Mouse (Mus musculus) right cerebral cortex, postnatal 4 days (tissue): ENCODE data around the gene Dph1.

Experiments
- DNase-seq: peaks from one replicate; pipeline ENCODE4 v3.0.0-alpha.2; 2022

Gene Dph1

GRCm38 (mm10) chr11:75190905-75191441, at the start of gene Dph1:
Gene Dph1 (minus strand): TSS chr11:75191241.
- DNase-seq = no peak

- DNase-seq = no peak
These were observed 49.3 kb upstream of the Dph1 start for GRCm38 (mm10) chr11:75240158-75240934.

GRCm38 (mm10) chr11:75234745-75235144, 43.7 kb upstream of the Dph1 start:
- DNase-seq = peak; percentile 37

DNA sequence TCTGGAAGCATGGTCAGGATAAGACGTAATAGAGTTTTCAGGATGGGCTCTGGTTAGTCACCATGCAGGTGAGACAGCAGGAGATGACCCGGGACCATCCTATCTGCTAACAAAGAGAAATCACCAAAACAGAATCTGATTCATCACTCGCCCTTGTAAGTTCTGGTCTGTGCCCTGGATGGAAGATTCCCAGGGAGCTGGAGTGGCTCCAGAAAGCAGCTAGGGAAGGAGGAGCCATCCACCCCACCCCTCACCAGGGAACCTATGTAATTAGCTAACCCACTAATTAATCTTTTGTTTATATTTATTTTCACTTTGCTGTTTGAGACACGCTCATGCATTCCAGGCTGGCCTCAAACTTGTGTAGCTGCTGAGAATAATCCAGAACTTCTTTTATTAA, 41.4 kb upstream of the Dph1 start:
- DNase-seq = no peak

- DNase-seq = peak; percentile 52
These were observed 40.7 kb upstream of the Dph1 start for GRCm38 (mm10) chr11:75231756-75232155.

GRCm38 (mm10) chr11:75230272-75230760, 39.3 kb upstream of the Dph1 start:
- no peak for DNase-seq

DNA sequence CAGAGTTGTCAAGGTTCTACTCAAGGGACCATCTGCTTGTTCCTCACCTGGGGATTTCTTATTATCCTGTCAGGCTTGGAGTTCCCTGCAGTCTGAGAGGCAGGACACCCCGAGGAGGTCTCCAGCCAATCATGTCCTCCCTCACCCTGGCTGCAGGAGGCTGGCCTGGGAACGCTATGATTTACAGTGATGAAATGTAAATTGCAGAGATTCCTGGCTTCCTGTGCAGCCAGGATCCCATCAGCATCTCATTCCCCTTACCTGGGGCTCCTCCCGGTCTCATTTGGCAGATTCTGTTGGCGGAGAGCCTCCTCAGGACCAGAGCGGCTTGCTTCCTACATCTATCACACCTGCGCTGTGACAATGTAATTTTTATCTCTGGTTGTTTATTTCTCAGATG, 38.2 kb upstream of the Dph1 start:
- no peak for DNase-seq

DNA sequence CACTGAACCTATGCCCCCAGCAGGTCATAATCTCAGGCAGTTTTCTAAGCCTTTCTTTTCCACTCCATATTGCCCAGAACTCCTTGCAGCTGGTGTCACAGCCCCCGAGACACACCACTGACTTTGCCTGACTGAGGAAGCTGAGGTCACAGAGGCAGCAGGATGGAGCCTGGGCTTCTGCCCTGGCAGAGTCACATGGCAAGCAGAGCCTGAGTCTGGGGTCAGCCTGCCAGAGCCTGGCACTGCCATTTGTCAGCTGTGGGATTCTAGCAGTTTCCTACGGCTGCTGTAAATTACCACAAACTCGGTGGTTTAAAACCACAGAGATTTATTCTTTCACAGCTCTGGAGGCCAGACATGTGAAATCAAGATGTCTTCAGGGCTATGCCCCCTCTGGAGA, 36.6 kb upstream of the Dph1 start:
- DNase-seq = no peak

DNA sequence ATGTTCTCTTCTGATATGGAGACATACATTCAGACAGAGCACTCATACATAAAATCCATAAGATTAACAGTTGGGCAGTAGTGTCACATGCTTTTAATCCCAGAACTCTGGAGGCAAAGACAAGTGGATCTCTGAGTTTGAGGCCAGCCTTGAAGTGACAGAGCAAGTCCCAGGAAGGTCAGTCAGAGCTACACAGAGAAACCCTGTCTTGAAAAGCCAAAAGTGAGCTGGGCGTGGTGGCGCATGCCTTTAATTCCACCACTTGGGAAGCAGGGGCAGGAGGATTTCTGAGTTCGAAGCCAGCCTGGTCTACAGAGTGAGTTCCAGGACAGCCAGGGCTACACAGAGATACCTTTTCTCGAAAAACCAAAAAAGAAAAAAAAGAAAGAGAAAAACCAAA, 33.8 kb upstream of the Dph1 start:
- no peak for DNase-seq

- DNase-seq = no peak
These were observed 33.0 kb upstream of the Dph1 start for GRCm38 (mm10) chr11:75224062-75224461.

GRCm38 (mm10) chr11:75220517-75221145, 29.6 kb upstream of the Dph1 start:
- no peak for DNase-seq

DNA sequence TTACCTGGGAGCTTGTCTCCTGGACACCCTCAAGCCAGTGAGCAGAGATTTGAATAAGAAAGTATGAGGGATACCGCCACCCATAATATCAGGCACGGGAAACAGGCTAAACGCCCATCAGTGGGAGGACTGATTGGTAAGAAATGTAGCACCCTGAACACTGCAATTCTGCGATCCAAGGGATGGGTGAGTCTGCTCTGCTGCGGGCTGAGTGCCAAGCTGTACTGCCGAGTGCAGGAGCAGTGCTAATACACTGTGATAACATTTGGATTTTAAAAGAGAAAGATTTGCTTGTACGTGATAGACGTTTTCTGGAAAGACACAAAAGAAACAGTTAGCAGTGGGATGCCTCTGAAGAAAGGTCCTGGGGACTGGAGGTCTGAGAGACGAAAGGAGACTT, 29.1 kb upstream of the Dph1 start:
- peak; percentile 57 for DNase-seq

DNA sequence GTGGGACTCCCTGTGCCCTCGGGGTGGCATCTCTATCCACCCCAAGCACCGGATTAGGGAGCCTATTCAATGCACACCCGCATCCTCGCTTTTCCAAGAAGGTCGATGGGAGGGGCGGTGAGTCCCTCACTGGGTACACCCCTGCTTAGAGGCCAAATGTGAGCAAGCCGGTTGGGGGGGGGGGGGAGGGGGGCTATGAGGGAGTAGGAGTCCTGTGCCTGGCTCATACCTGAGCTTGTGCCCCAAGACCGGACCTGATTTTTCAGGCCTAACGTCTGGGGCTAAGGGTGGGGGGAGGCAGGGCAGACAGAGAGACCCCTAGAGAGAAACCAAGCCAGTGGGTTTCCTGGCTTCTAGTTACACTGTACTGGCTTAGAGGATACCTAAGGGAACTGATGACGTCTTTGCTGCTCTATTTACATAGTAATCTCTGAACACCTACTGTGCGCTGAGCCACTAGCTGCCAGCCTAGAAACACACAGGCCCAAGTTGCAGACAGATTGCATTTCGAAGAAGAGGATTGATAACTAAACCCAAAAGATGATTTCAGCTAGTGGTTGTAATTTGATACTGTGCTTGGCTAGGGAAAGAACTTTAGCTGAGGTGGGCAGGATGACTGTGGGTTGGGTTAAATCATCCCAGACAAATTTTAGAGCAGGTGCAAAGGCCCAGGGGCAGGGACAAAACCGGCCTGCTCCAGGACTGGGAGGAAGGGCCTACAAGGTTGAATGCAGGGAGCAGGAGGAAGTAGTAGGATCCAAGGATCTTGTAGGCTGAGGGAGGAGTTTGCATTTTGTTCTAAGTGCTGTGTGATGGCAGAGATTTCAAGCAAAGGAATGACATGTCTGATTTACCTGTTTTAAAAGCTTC, 23.3 kb upstream of the Dph1 start:
- DNase-seq = no peak

GRCm38 (mm10) chr11:75213372-75214080, 22.5 kb upstream of the Dph1 start:
- peak; percentile 47 for DNase-seq

DNA sequence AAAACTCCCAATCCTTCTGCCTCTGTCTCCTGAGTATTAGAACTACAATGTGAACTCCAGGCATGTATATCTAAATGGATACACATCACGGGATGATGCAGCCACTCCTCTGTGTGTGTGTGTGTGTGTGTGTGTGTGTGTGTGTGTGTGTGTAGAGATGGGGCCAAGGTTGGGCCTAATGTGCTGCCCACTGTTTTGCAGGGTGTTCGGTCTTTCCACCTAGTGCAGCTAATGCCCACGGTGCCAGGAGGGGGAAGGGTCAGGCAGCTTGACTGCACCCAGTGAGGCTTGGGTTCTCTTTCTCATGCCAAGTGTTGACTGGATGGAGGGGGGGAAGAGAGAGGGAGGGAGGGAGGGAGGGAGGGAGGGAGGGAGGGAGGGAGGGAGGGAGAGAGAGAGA, 21.8 kb upstream of the Dph1 start:
- DNase-seq = no peak

- peak; percentile 36 for DNase-seq
These were observed 21.1 kb upstream of the Dph1 start for GRCm38 (mm10) chr11:75212031-75212667.

DNA sequence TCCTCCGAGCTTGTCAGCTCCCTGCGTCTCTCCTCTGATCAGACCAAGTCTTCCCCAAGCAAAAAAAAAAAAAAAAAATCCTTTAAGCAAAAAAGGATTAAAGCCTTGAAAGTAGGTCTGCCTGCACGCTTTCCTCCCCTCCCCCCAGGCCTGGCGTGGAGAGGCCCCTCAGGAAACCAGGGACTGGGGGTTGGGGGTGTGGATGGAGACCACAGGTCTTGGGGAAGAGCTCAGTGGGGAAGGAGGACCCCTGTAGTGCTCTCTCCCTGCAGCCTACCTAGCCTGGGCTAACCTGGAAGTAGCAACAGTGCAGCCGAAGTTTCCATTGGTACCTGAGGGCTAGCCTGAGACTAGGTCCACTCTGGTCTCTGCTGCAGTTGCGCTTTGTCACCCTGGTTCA, 19.7 kb upstream of the Dph1 start:
- no peak for DNase-seq

DNA sequence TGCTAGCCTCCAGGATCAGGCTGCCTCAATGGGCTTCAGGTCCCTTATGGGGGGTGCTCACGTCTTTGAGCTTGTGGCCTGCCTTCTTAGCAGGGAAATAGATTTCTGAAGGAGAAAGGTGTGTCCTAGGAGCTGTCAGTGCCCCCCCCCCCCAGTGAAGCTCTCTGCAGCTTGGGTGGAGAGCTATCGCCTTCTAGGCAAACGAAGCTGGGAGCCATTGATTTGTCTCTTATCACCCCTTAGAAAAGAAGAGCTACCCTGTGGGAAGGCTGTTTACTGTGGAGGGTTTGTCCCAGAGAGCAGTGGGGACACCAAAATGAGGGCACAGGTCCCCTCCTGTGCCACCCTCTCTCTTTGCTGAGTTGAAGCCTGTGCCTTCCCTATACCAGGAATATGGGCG, 19.1 kb upstream of the Dph1 start:
- no peak for DNase-seq

- no peak for DNase-seq
These were observed 18.3 kb upstream of the Dph1 start for GRCm38 (mm10) chr11:75209363-75209762.

GRCm38 (mm10) chr11:75206347-75206746, 15.3 kb upstream of the Dph1 start:
- no peak for DNase-seq

- no peak for DNase-seq
These were observed 13.4 kb upstream of the Dph1 start for GRCm38 (mm10) chr11:75204472-75204871.

DNA sequence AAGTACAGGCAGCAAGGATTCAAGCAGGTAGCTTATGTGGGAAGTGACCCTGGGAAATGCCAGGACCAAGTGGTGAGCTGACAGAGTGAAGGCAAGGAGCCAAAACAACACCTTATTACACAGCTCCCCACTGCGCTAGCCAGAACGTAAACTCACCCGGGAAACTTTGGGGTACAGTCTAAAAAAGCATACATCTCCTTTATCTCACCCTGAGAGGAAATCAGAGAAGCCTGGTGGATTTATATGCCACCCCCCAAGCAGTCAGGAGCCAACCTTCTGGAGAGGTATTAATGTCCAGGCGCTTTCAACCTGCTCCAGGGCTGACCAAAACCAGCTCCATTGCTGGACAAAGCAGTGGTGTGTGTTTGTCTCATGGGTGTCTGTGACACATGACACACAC, 12.9 kb upstream of the Dph1 start:
- no peak for DNase-seq
